Comparison of ENCODE assay signal across 8 mouse cellular contexts in genomic region chr5:23675499-23676155, GRCm38 (mm10). TPM values are rescaled to one million over a fixed set of nuclear protein-coding genes. Genes with fewer than 3 reads are reported as not detected.
DNase-seq lines count a peak whose midpoint lies in the region; ATAC-seq and TF ChIP-seq lines count a peak whose summit lies in the region.

No protein-coding gene starts in this region.

- peak overlapping the region; percentile 68 for H3K9ac ChIP-seq in hindbrain, embryonic 12.5 days

- H3K27me3 ChIP-seq in Patski = no peaks in the 10 kb centered on the region
- H3K27me3 ChIP-seq in hindbrain, embryonic 12.5 days = no peaks in the 10 kb centered on the region

- ATAC-seq in Patski = peak; percentile 80
- ATAC-seq in hindbrain, embryonic 12.5 days (ENCODE audit: low FRiP score) = peak; percentile 90

- in situ Hi-C loops in Patski (cut with MboI; ENCODE audit: low pct_unique_long_range_greater_than_20kb) = no loop called here

- peak overlapping the region; percentile 90 for H3K4me2 ChIP-seq in hindbrain, embryonic 12.5 days (replicated peaks)

- DNase-seq in Patski (ENCODE audit: low read depth, low spot score) = no peak
- DNase-seq in cerebellum, adult 9-10 months = peak; percentile 49
- DNase-seq in frontal cortex, postnatal 14 days (ENCODE audit: low spot score in 2 of 2) = peak; percentile 18 to 50
- DNase-seq in layer of hippocampus, postnatal 25 days (ENCODE audit: extremely low spot score in 1 of 2, low spot score in 1 of 2) = peak; percentile 57 to 58
- DNase-seq in lung, postnatal 25 days (ENCODE audit: low spot score) = peak; percentile 26
- DNase-seq in right cerebral cortex, adult 18-20 months = peak; percentile 69
- DNase-seq in urinary bladder, postnatal 25 days (ENCODE audit: low spot score) = peak; percentile 54

- H3K4me3 ChIP-seq in hindbrain, embryonic 12.5 days = peak overlapping the region; percentile 68

- CTCF ChIA-PET in Patski (lab: Charles Lee) = interaction anchor here (1.1 to 1.5 kb wide), 2 partner anchors 20 to 60 kb away, joined by 3 to 4 read pairs; no protein-coding TSS in a partner anchor

- WGBS in hindbrain, embryonic 12.5 days = 1% methylated on average over 52 of the region's 95 CpGs

- no peaks in the 10 kb centered on the region for H3K36me3 ChIP-seq in hindbrain, embryonic 12.5 days

- no peaks in the 10 kb centered on the region for H3K9me3 ChIP-seq in hindbrain, embryonic 12.5 days (replicated peaks)

- POLR2A ChIA-PET in Patski (lab: Charles Lee) = interaction anchor here (0.6 to 2.4 kb wide), 5 partner anchors 10 to 242 kb away, joined by 3 to 6 read pairs (median 4); partner anchors contain the start of gene Kmt2e

- peak overlapping the region; percentile 79 for H3K27ac ChIP-seq in hindbrain, embryonic 12.5 days

- no peak for TF ChIP-seq CTCF in Patski (IDR thresholded peaks at IDR 0.05)

- 0 out of 2 replicates have a peak, but pooled peaks cover 4% of the 10 kb centered on the region for H3K4me1 ChIP-seq in hindbrain, embryonic 12.5 days

RNA-seq across cellular contexts. Expression of gene Srpk2, which starts 8.8 kb away (rescaled TPM):
- polyA plus RNA-seq in Patski (2021) = 53.2 TPM
- polyA plus RNA-seq in hindbrain, embryonic 12.5 days (2016; fragmentation: Nextera tagmentation; extraction: Ambion mirVana) = 71.8 and 73.4 TPM in 2 replicates
- 100 to 1,000 TPM; 142 to 149 TPM for total RNA-seq in layer of hippocampus, postnatal 25 days (2021)
